Mouse (Mus musculus): ENCODE measurements at regions not wholly inside any gene's neighbourhood (a gene's known extent, or its start where the extent isn't known, plus 50 kb on each side); places are given as distances from the start of the nearest gene placed in this dataset.

GRCm38 (mm10) chr10:44930796-44931195 is 136.2 kb upstream of the Prep start:
- Histone ChIP-seq H3K27ac (no peak overlapping the region), H3K4me3 (no peak overlapping the region)
- DNase-seq (ENCODE audit: extremely low spot score in 1 of 2, low spot score in 2 of 2): no peak
- no peak for TF ChIP-seq CTCF (IDR thresholded peaks at IDR 0.05)
- intact Hi-C loops (cut with DNase I): no loop called here

- no peak for TF ChIP-seq CTCF (IDR thresholded peaks at IDR 0.05)
- intact Hi-C loops (cut with DNase I): no loop called here
Observed at GRCm38 (mm10) chr10:44913751-44914388, 153.1 kb upstream of the Prep start.

GRCm38 (mm10) chr10:44904520-44904919 is 162.5 kb upstream of the Prep start:
- intact Hi-C loops (cut with DNase I): no loop called here
- TF ChIP-seq CTCF (IDR thresholded peaks at IDR 0.05): no peak

More at GRCm38 (mm10) chr10:44913751-44914388, 153.1 kb upstream of the Prep start:
- no peak overlapping the region for H3K27ac ChIP-seq
- no peak overlapping the region for H3K4me3 ChIP-seq
- DNase-seq (ENCODE audit: extremely low spot score in 1 of 2, low spot score in 2 of 2): no peak

GRCm38 (mm10) chr10:44901203-44901602 is 165.8 kb upstream of the Prep start:
- H3K27ac ChIP-seq: no peak overlapping the region
- DNase-seq (ENCODE audit: extremely low spot score in 1 of 2, low spot score in 2 of 2): no peak
- intact Hi-C loops (cut with DNase I): no loop called here
- no peak for TF ChIP-seq CTCF (IDR thresholded peaks at IDR 0.05)
- no peak overlapping the region for H3K4me3 ChIP-seq

More at GRCm38 (mm10) chr10:44904520-44904919, 162.5 kb upstream of the Prep start:
- Histone ChIP-seq H3K4me3 (no peak overlapping the region), H3K27ac (no peak overlapping the region)
- DNase-seq (ENCODE audit: extremely low spot score in 1 of 2, low spot score in 2 of 2): no peak

GRCm38 (mm10) chr10:44892124-44892523 is 174.9 kb upstream of the Prep start:
- Histone ChIP-seq H3K4me3 (no peak overlapping the region), H3K27ac (no peak overlapping the region)
- no peak for DNase-seq (ENCODE audit: extremely low spot score in 1 of 2, low spot score in 2 of 2)
- intact Hi-C loops (cut with DNase I): no loop called here
- no peak for TF ChIP-seq CTCF (IDR thresholded peaks at IDR 0.05)

- Histone ChIP-seq H3K27ac (no peak overlapping the region), H3K4me3 (no peak overlapping the region)
- no peak for DNase-seq (ENCODE audit: extremely low spot score in 1 of 2, low spot score in 2 of 2)
- intact Hi-C loops (cut with DNase I): no loop called here
- TF ChIP-seq CTCF (IDR thresholded peaks at IDR 0.05): no peak
Observed at GRCm38 (mm10) chr10:44887081-44887683, 179.8 kb upstream of the Prep start.

GRCm38 (mm10) chr10:44881967-44882366 is 185.0 kb upstream of the Prep start:
- intact Hi-C loops (cut with DNase I): no loop called here
- no peak overlapping the region for H3K4me3 ChIP-seq

GRCm38 (mm10) chr10:44877076-44877663 is 189.8 kb upstream of the Prep start:
- intact Hi-C loops (cut with DNase I): no loop called here
- DNase-seq (ENCODE audit: extremely low spot score in 1 of 2, low spot score in 2 of 2): no peak
- no peak for TF ChIP-seq CTCF (IDR thresholded peaks at IDR 0.05)

More at GRCm38 (mm10) chr10:44881967-44882366, 185.0 kb upstream of the Prep start:
- no peak for TF ChIP-seq CTCF (IDR thresholded peaks at IDR 0.05)
- no peak for DNase-seq (ENCODE audit: extremely low spot score in 1 of 2, low spot score in 2 of 2)
- H3K27ac ChIP-seq: no peak overlapping the region

GRCm38 (mm10) chr10:44873642-44874285 is 193.2 kb upstream of the Prep start:
- Histone ChIP-seq H3K4me3 (no peak overlapping the region), H3K27ac (peak overlapping the region; percentile 17; the same call in 1 of the 2 replicates)
- peak in 1 of 2 experiments; percentile 10 for DNase-seq (ENCODE audit: extremely low spot score in 1 of 2, low spot score in 2 of 2)
- TF ChIP-seq CTCF (IDR thresholded peaks at IDR 0.05): no peak
- intact Hi-C loops (cut with DNase I): loop anchor here (5.0 kb wide), 1 partner anchor 124 kb away; no protein-coding TSS in a partner anchor

More at GRCm38 (mm10) chr10:44877076-44877663, 189.8 kb upstream of the Prep start:
- H3K4me3 ChIP-seq: no peak overlapping the region
- no peak overlapping the region for H3K27ac ChIP-seq

- Histone ChIP-seq H3K27ac (no peak overlapping the region), H3K4me3 (no peak overlapping the region)
- TF ChIP-seq CTCF (IDR thresholded peaks at IDR 0.05): no peak
- DNase-seq (ENCODE audit: extremely low spot score in 1 of 2, low spot score in 2 of 2): no peak
- intact Hi-C loops (cut with DNase I): no loop called here
Observed at GRCm38 (mm10) chr10:44864191-44864747, 202.7 kb upstream of the Prep start.

- TF ChIP-seq CTCF (IDR thresholded peaks at IDR 0.05): no peak
- intact Hi-C loops (cut with DNase I): no loop called here
- DNase-seq (ENCODE audit: extremely low spot score in 1 of 2, low spot score in 2 of 2): no peak
- no peak overlapping the region for H3K4me3 ChIP-seq
- no peak overlapping the region for H3K27ac ChIP-seq
Observed at GRCm38 (mm10) chr10:44862360-44862674, 204.7 kb upstream of the Prep start.

Data from left cerebral cortex, adult 2 months (tissue).